Mouse (Mus musculus): ENCODE measurements at regions not wholly inside any gene's neighbourhood (a gene's known extent, or its start where the extent isn't known, plus 50 kb on each side); places are given as distances from the start of the nearest gene placed in this dataset.

DNA sequence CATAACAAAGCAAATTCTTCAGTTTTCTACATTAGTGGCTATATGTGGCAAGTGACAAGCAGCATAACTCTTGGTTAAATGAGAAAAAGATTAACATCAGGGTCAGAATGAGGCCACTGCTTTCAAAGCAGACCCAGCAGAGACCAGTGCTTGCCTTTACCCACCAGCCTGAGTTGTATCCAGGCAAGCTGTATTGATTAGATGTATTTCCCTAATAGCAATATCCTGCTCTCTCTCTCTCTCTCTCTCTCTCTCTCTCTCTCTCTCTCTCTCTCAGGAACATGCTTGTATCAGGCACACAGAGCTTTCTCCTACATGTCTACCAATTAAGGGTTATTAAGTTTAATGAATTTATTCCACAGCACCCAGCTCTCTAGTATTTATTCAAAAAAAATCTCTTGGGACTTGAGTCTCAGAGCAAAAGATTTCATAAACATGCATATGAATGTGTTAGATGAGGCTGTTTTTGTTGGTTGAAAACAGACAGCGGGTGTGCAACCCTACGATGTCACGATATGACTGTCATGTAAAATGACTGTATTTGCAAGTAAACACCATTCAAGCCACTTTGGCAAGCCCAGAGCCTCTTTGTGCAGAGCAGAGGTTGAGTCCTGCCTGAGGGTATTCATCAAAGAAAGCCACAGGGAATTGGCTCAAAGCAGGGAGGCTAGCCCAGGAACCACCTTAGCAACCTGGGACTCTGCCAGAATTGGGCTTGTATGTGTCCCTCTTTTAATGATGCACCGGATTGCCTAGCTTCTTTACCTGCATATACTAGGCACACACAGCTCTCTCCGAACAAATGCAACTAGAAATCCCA, 136.0 kb upstream of the Fndc3a start:
- no peaks in the 10 kb centered on the region for H3K4me1 ChIP-seq (ENCODE audit: control insufficient read depth in 1 of 2, insufficient read depth in 2 of 2, low read length in 2 of 2)
- H3K9ac ChIP-seq (ENCODE audit: control insufficient read depth, low read depth, low read length, poor library complexity, severe bottlenecking): no peak overlapping the region
- H3K36me3 ChIP-seq (ENCODE audit: control insufficient read depth in 1 of 2, insufficient read depth in 2 of 2, low read length in 2 of 2): no peaks in the 10 kb centered on the region
- no peak overlapping the region for H3K27ac ChIP-seq (ENCODE audit: control insufficient read depth, low read depth, low read length)
- TF ChIP-seq JUND (IDR thresholded peaks at IDR 0.05; ENCODE audit: low read depth, low read length) (no peak), UBTF (IDR thresholded peaks at IDR 0.05; ENCODE audit: borderline replicate concordance, insufficient read depth, low read depth, low read length) (no peak), ZNF384 (IDR thresholded peaks at IDR 0.05; ENCODE audit: low read depth, low read length) (no peak), NRF1 (IDR thresholded peaks at IDR 0.05; ENCODE audit: insufficient read depth, low read depth, low read length, poor library complexity, severe bottlenecking) (no peak), RAD21 (IDR thresholded peaks at IDR 0.05; ENCODE audit: low read depth, low read length) (no peak), POLR2AphosphoS2 (IDR thresholded peaks at IDR 0.05; ENCODE audit: low read length) (no peak), TBP (IDR thresholded peaks at IDR 0.05; ENCODE audit: low read depth, low read length) (no peak), BHLHE40 (IDR thresholded peaks at IDR 0.05; ENCODE audit: borderline replicate concordance, low read depth, low read length) (no peak), ZMIZ1 (IDR thresholded peaks at IDR 0.05; ENCODE audit: low read depth, low read length) (no peak), HCFC1 (IDR thresholded peaks at IDR 0.05; ENCODE audit: low read depth, low read length) (no peak), USF1 (IDR thresholded peaks at IDR 0.05; ENCODE audit: low read depth, low read length) (no peak), ZC3H11A (IDR thresholded peaks at IDR 0.05; ENCODE audit: low read depth, low read length) (no peak), USF2 (IDR thresholded peaks at IDR 0.05; ENCODE audit: borderline replicate concordance in 1 of 2, insufficient read depth in 1 of 2, low read depth in 1 of 2, low read length in 2 of 2) (no peak), MXI1 (IDR thresholded peaks at IDR 0.05; ENCODE audit: low read depth, low read length) (no peak), CHD2 (IDR thresholded peaks at IDR 0.05; ENCODE audit: low read length) (no peak), ELF1 (IDR thresholded peaks at IDR 0.05; ENCODE audit: low read depth, low read length) (no peak), CHD1 (IDR thresholded peaks at IDR 0.05; ENCODE audit: low read depth, low read length) (no peak), POLR2A (IDR thresholded peaks at IDR 0.05; ENCODE audit: control insufficient read depth in 1 of 2, insufficient read depth in 1 of 2, low read depth in 1 of 2, low read length in 2 of 2, poor library complexity in 1 of 2) (no peak)
- no peaks in the 10 kb centered on the region for H3K27me3 ChIP-seq (ENCODE audit: control insufficient read depth in 1 of 2, insufficient read depth in 2 of 2, low read length in 2 of 2)
- H3K79me2 ChIP-seq (ENCODE audit: control insufficient read depth, insufficient read depth, low read length, poor library complexity): no peaks in the 10 kb centered on the region
- DNase-seq (ENCODE audit: low read depth, low spot score): no peak
- no peak overlapping the region for H3K4me3 ChIP-seq (ENCODE audit: control insufficient read depth in 1 of 2, insufficient read depth in 1 of 2, low read depth in 2 of 2, low read length in 2 of 2)
- H3K9me3 ChIP-seq (replicated peaks; ENCODE audit: insufficient read depth, low read length): no peaks in the 10 kb centered on the region

DNA sequence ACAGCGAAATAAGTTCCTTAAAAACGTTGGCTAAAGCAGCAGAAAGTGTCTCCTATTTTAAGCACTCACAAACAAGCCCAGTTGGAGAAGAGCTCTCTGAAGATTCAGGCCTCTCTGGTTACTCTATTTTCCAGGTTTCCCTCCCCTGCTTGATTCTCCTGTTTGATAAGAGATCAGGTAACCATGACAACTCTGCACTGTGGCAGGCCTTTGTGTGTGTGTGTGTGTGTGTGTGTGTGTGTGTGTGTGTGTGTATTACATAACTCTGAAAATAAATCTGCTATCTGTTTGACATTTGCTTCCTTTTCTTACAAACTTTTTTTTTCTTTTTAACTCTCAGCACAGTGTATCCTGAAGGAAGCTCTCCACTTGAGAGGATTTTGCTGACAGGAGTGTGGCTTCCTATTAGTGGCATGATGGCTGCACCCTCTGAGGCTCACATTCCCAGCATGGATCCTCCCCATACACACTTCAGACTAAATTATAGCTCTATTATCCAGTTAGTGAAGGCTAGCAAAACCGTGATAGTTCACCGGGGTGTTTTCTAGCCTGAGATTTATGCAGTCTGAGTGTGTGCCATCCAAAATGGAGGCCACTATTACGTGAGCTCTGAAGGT, 135.1 kb upstream of the Fndc3a start:
- DNase-seq (ENCODE audit: low read depth, low spot score): no peak
- Histone ChIP-seq H3K9me3 (replicated peaks; ENCODE audit: insufficient read depth, low read length) (no peaks in the 10 kb centered on the region), H3K4me1 (ENCODE audit: control insufficient read depth in 1 of 2, insufficient read depth in 2 of 2, low read length in 2 of 2) (no peaks in the 10 kb centered on the region), H3K79me2 (ENCODE audit: control insufficient read depth, insufficient read depth, low read length, poor library complexity) (no peaks in the 10 kb centered on the region), H3K27me3 (ENCODE audit: control insufficient read depth in 1 of 2, insufficient read depth in 2 of 2, low read length in 2 of 2) (no peaks in the 10 kb centered on the region), H3K9ac (ENCODE audit: control insufficient read depth, low read depth, low read length, poor library complexity, severe bottlenecking) (no peak overlapping the region), H3K27ac (ENCODE audit: control insufficient read depth, low read depth, low read length) (no peak overlapping the region), H3K4me3 (ENCODE audit: control insufficient read depth in 1 of 2, insufficient read depth in 1 of 2, low read depth in 2 of 2, low read length in 2 of 2) (no peak overlapping the region), H3K36me3 (ENCODE audit: control insufficient read depth in 1 of 2, insufficient read depth in 2 of 2, low read length in 2 of 2) (no peaks in the 10 kb centered on the region)
- TF ChIP-seq RCOR1 (IDR thresholded peaks at IDR 0.05; ENCODE audit: low read depth, low read length) (no peak), TCF12 (IDR thresholded peaks at IDR 0.05; ENCODE audit: low read depth, low read length) (no peak), MAX (IDR thresholded peaks at IDR 0.05; ENCODE audit: low read length) (no peak)

Measured in MEL (cell line).